Mouse (Mus musculus): ENCODE data around the gene Prss36. TPM values are rescaled to one million over a fixed set of nuclear protein-coding genes. Genes with fewer than 3 reads are reported as not detected.

The Prss36 gene
- polyA plus RNA-seq, 1 experiment from 2014 or later = 11.6 TPM

- DNase-seq (ENCODE audit: low spot score) (no peak), ATAC-seq (ENCODE audit: insufficient read depth, low FRiP score, low TSS enrichment) (no peak)
- H3K27ac ChIP-seq (ENCODE audit: low read depth, low read length) = no peak overlapping the region
- H3K4me1 ChIP-seq (ENCODE audit: control insufficient read depth, insufficient read depth, low read length) = no peaks in the 10 kb centered on the region
- H3K9ac ChIP-seq (ENCODE audit: low read length) = no peak overlapping the region
- H3K4me2 ChIP-seq (ENCODE audit: low read depth) = no peak overlapping the region
- no peak overlapping the region for H3K4me3 ChIP-seq (ENCODE audit: low read depth, low read length)
- H3K27me3 ChIP-seq (ENCODE audit: control insufficient read depth, insufficient read depth, low read length) = peaks cover 18% of the 10 kb centered on the region
- H3K9me3 ChIP-seq (ENCODE audit: control insufficient read depth, low read length) = no peaks in the 10 kb centered on the region
- 59% methylated on average over 5 of the region's 5 CpGs for WGBS
- H3K36me3 ChIP-seq (ENCODE audit: control insufficient read depth, insufficient read depth, low read length) = peaks cover 3% of the 10 kb centered on the region
Measured at GRCm38 (mm10) chr7:127928596-127928995, 17.9 kb downstream of the Prss36 start.

GRCm38 (mm10) chr7:127927726-127928125 lies 18.8 kb downstream of the Prss36 start:
- WGBS = 88% methylated on average over 11 of the region's 11 CpGs
- H3K4me2 ChIP-seq (ENCODE audit: low read depth) = no peak overlapping the region
- H3K9ac ChIP-seq (ENCODE audit: low read length) = no peak overlapping the region
- peaks cover 3% of the 10 kb centered on the region for H3K36me3 ChIP-seq (ENCODE audit: control insufficient read depth, insufficient read depth, low read length)
- DNase-seq (ENCODE audit: low spot score) (no peak), ATAC-seq (ENCODE audit: insufficient read depth, low FRiP score, low TSS enrichment) (no peak)
- no peak overlapping the region for H3K27ac ChIP-seq (ENCODE audit: low read depth, low read length)
- H3K27me3 ChIP-seq (ENCODE audit: control insufficient read depth, insufficient read depth, low read length) = peaks cover 18% of the 10 kb centered on the region
- H3K4me1 ChIP-seq (ENCODE audit: control insufficient read depth, insufficient read depth, low read length) = no peaks in the 10 kb centered on the region
- H3K9me3 ChIP-seq (ENCODE audit: control insufficient read depth, low read length) = no peaks in the 10 kb centered on the region
- H3K4me3 ChIP-seq (ENCODE audit: low read depth, low read length) = no peak overlapping the region

GRCm38 (mm10) chr7:127926846-127927245 lies 19.7 kb downstream of the Prss36 start:
- Histone ChIP-seq H3K4me1 (ENCODE audit: control insufficient read depth, insufficient read depth, low read length) (no peaks in the 10 kb centered on the region), H3K36me3 (ENCODE audit: control insufficient read depth, insufficient read depth, low read length) (peaks cover 3% of the 10 kb centered on the region), H3K4me3 (ENCODE audit: low read depth, low read length) (no peak overlapping the region), H3K4me2 (ENCODE audit: low read depth) (no peak overlapping the region), H3K27me3 (ENCODE audit: control insufficient read depth, insufficient read depth, low read length) (peaks cover 18% of the 10 kb centered on the region), H3K9me3 (ENCODE audit: control insufficient read depth, low read length) (no peaks in the 10 kb centered on the region), H3K27ac (ENCODE audit: low read depth, low read length) (no peak overlapping the region), H3K9ac (ENCODE audit: low read length) (no peak overlapping the region)
- WGBS = 87% methylated on average over 11 of the region's 11 CpGs
- DNase-seq (ENCODE audit: low spot score) = no peak
- no peak for ATAC-seq (ENCODE audit: insufficient read depth, low FRiP score, low TSS enrichment)

GRCm38 (mm10) chr7:127926066-127926465 lies 20.5 kb downstream of the Prss36 start:
- H3K9ac ChIP-seq (ENCODE audit: low read length) = no peak overlapping the region
- H3K4me3 ChIP-seq (ENCODE audit: low read depth, low read length) = no peak overlapping the region
- H3K36me3 ChIP-seq (ENCODE audit: control insufficient read depth, insufficient read depth, low read length) = peaks cover 3% of the 10 kb centered on the region
- peaks cover 18% of the 10 kb centered on the region for H3K27me3 ChIP-seq (ENCODE audit: control insufficient read depth, insufficient read depth, low read length)
- H3K27ac ChIP-seq (ENCODE audit: low read depth, low read length) = no peak overlapping the region
- DNase-seq (ENCODE audit: low spot score) (no peak), ATAC-seq (ENCODE audit: insufficient read depth, low FRiP score, low TSS enrichment) (no peak)
- H3K4me1 ChIP-seq (ENCODE audit: control insufficient read depth, insufficient read depth, low read length) = no peaks in the 10 kb centered on the region
- H3K9me3 ChIP-seq (ENCODE audit: control insufficient read depth, low read length) = no peaks in the 10 kb centered on the region
- 95% methylated on average over 8 of the region's 8 CpGs for WGBS
- H3K4me2 ChIP-seq (ENCODE audit: low read depth) = no peak overlapping the region

GRCm38 (mm10) chr7:127925252-127925651 lies 21.3 kb downstream of the Prss36 start:
- Histone ChIP-seq H3K4me2 (ENCODE audit: low read depth) (no peak overlapping the region), H3K27ac (ENCODE audit: low read depth, low read length) (no peak overlapping the region), H3K9ac (ENCODE audit: low read length) (no peak overlapping the region), H3K4me3 (ENCODE audit: low read depth, low read length) (no peak overlapping the region), H3K9me3 (ENCODE audit: control insufficient read depth, low read length) (no peaks in the 10 kb centered on the region), H3K27me3 (ENCODE audit: control insufficient read depth, insufficient read depth, low read length) (peaks cover 16% of the 10 kb centered on the region), H3K36me3 (ENCODE audit: control insufficient read depth, insufficient read depth, low read length) (peaks cover 3% of the 10 kb centered on the region), H3K4me1 (ENCODE audit: control insufficient read depth, insufficient read depth, low read length) (no peaks in the 10 kb centered on the region)
- ATAC-seq (ENCODE audit: insufficient read depth, low FRiP score, low TSS enrichment) (no peak), DNase-seq (ENCODE audit: low spot score) (no peak)
- 87% methylated on average over 5 of the region's 5 CpGs for WGBS

- no peak for DNase-seq (ENCODE audit: low spot score)
- Histone ChIP-seq H3K27ac (ENCODE audit: low read depth, low read length) (no peak overlapping the region), H3K9me3 (ENCODE audit: control insufficient read depth, low read length) (no peaks in the 10 kb centered on the region), H3K27me3 (ENCODE audit: control insufficient read depth, insufficient read depth, low read length) (peaks cover 3% of the 10 kb centered on the region; the same call in 1 of the 2 replicates), H3K36me3 (ENCODE audit: control insufficient read depth, insufficient read depth, low read length) (peaks cover 3% of the 10 kb centered on the region), H3K4me3 (ENCODE audit: low read depth, low read length) (no peak overlapping the region), H3K4me1 (ENCODE audit: control insufficient read depth, insufficient read depth, low read length) (no peaks in the 10 kb centered on the region), H3K9ac (ENCODE audit: low read length) (no peak overlapping the region), H3K4me2 (ENCODE audit: low read depth) (no peak overlapping the region)
- 88% methylated on average over 5 of the region's 5 CpGs for WGBS
- ATAC-seq (ENCODE audit: insufficient read depth, low FRiP score, low TSS enrichment) = no peak
Measured at GRCm38 (mm10) chr7:127923714-127924113, 22.8 kb downstream of the Prss36 start.

GRCm38 (mm10) chr7:127922451-127923275 lies 23.9 kb downstream of the Prss36 start:
- Histone ChIP-seq H3K27me3 (ENCODE audit: control insufficient read depth, insufficient read depth, low read length) (no peaks in the 10 kb centered on the region), H3K4me1 (ENCODE audit: control insufficient read depth, insufficient read depth, low read length) (no peaks in the 10 kb centered on the region), H3K4me2 (ENCODE audit: low read depth) (no peak overlapping the region), H3K36me3 (ENCODE audit: control insufficient read depth, insufficient read depth, low read length) (peaks cover 3% of the 10 kb centered on the region), H3K4me3 (ENCODE audit: low read depth, low read length) (no peak overlapping the region), H3K9ac (ENCODE audit: low read length) (no peak overlapping the region), H3K9me3 (ENCODE audit: control insufficient read depth, low read length) (no peaks in the 10 kb centered on the region), H3K27ac (ENCODE audit: low read depth, low read length) (no peak overlapping the region)
- WGBS = 86% methylated on average over 6 of the region's 6 CpGs
- ATAC-seq (ENCODE audit: insufficient read depth, low FRiP score, low TSS enrichment) (no peak), DNase-seq (ENCODE audit: low spot score) (no peak)

- DNase-seq (ENCODE audit: low spot score) (no peak), ATAC-seq (ENCODE audit: insufficient read depth, low FRiP score, low TSS enrichment) (no peak)
- no peak overlapping the region for H3K4me2 ChIP-seq (ENCODE audit: low read depth)
- H3K4me1 ChIP-seq (ENCODE audit: control insufficient read depth, insufficient read depth, low read length) = no peaks in the 10 kb centered on the region
- peaks cover 3% of the 10 kb centered on the region; the same call in 1 of the 2 replicates for H3K36me3 ChIP-seq (ENCODE audit: control insufficient read depth, insufficient read depth, low read length)
- 70% methylated on average over 8 of the region's 8 CpGs for WGBS
- no peak overlapping the region for H3K4me3 ChIP-seq (ENCODE audit: low read depth, low read length)
- no peak overlapping the region for H3K27ac ChIP-seq (ENCODE audit: low read depth, low read length)
- no peak overlapping the region for H3K9ac ChIP-seq (ENCODE audit: low read length)
- H3K9me3 ChIP-seq (ENCODE audit: control insufficient read depth, low read length) = no peaks in the 10 kb centered on the region
- H3K27me3 ChIP-seq (ENCODE audit: control insufficient read depth, insufficient read depth, low read length) = no peaks in the 10 kb centered on the region
Measured at GRCm38 (mm10) chr7:127921516-127921915, 25.0 kb downstream of the Prss36 start.

GRCm38 (mm10) chr7:127919290-127919689 lies 27.2 kb downstream of the Prss36 start:
- 76% methylated on average over 7 of the region's 7 CpGs for WGBS
- peak; percentile 31 for DNase-seq (ENCODE audit: low spot score)
- peaks cover 3% of the 10 kb centered on the region; the same call in 1 of the 2 replicates for H3K36me3 ChIP-seq (ENCODE audit: control insufficient read depth, insufficient read depth, low read length)
- H3K9me3 ChIP-seq (ENCODE audit: control insufficient read depth, low read length) = no peaks in the 10 kb centered on the region
- no peak overlapping the region for H3K27ac ChIP-seq (ENCODE audit: low read depth, low read length)
- no peaks in the 10 kb centered on the region for H3K4me1 ChIP-seq (ENCODE audit: control insufficient read depth, insufficient read depth, low read length)
- H3K9ac ChIP-seq (ENCODE audit: low read length) = no peak overlapping the region
- H3K4me2 ChIP-seq (ENCODE audit: low read depth) = no peak overlapping the region
- ATAC-seq (ENCODE audit: insufficient read depth, low FRiP score, low TSS enrichment) = no peak
- H3K27me3 ChIP-seq (ENCODE audit: control insufficient read depth, insufficient read depth, low read length) = no peaks in the 10 kb centered on the region
- H3K4me3 ChIP-seq (ENCODE audit: low read depth, low read length) = no peak overlapping the region

Data from neural tube, embryonic 11.5 days (tissue).